Mouse (Mus musculus): Measurements from ENCODE around the gene Krt87. TPM values are rescaled to one million over a fixed set of nuclear protein-coding genes. Genes with fewer than 3 reads are reported as not detected.

Krt87 gene
- polyA plus RNA-seq, 1 experiment = not detected

- Histone ChIP-seq H3K27me3 (ENCODE audit: control insufficient read depth, insufficient read depth, insufficient read length) (no peaks in the 10 kb centered on the region), H3K79me3 (ENCODE audit: low read depth) (peaks cover 3% of the 10 kb centered on the region), H3ac (ENCODE audit: control insufficient read depth, insufficient read length, low read depth) (no peak overlapping the region), H3K36me3 (ENCODE audit: control insufficient read depth, insufficient read depth) (no peaks in the 10 kb centered on the region), H3K4me3 (ENCODE audit: insufficient read depth, poor library complexity, severe bottlenecking) (no peak overlapping the region), H3K79me2 (ENCODE audit: control insufficient read depth, insufficient read depth) (peaks cover 12% of the 10 kb centered on the region)
- TF ChIP-seq MYOG (IDR thresholded peaks at IDR 0.05; ENCODE audit: control insufficient read depth, extremely low read depth, insufficient read length) = no peak
- no peak for TF ChIP-seq CEBPB (IDR thresholded peaks at IDR 0.05; ENCODE audit: low read depth)
- peak; percentile 43 for TF ChIP-seq MYOD1 (IDR thresholded peaks at IDR 0.05; ENCODE audit: control insufficient read depth, insufficient read length, low read depth)
Measured at GRCm38 (mm10) chr15:101382811-101383210, 55.8 kb downstream of the Krt87 start.

- Histone ChIP-seq H3K4me3 (ENCODE audit: insufficient read depth, poor library complexity, severe bottlenecking) (peak overlapping the region; percentile 26), H3K79me2 (ENCODE audit: control insufficient read depth, insufficient read depth) (peaks cover 12% of the 10 kb centered on the region), H3ac (ENCODE audit: control insufficient read depth, insufficient read length, low read depth) (no peak overlapping the region), H3K79me3 (ENCODE audit: low read depth) (peaks cover 3% of the 10 kb centered on the region), H3K36me3 (ENCODE audit: control insufficient read depth, insufficient read depth) (no peaks in the 10 kb centered on the region), H3K27me3 (ENCODE audit: control insufficient read depth, insufficient read depth, insufficient read length) (no peaks in the 10 kb centered on the region)
- TF ChIP-seq CTCF (IDR thresholded peaks at IDR 0.05; ENCODE audit: control insufficient read depth, insufficient read depth, insufficient read length) (no peak), CEBPB (IDR thresholded peaks at IDR 0.05; ENCODE audit: low read depth) (no peak), MAX (IDR thresholded peaks at IDR 0.05) (peak; percentile 92), MYOG (IDR thresholded peaks at IDR 0.05; ENCODE audit: control insufficient read depth, extremely low read depth, insufficient read length) (no peak), FOSL1 (IDR thresholded peaks at IDR 0.05; ENCODE audit: insufficient read depth, low read length, poor library complexity, severe bottlenecking) (no peak), MYOD1 (IDR thresholded peaks at IDR 0.05; ENCODE audit: control insufficient read depth, insufficient read length, low read depth) (peak; percentile 72), USF1 (IDR thresholded peaks at IDR 0.05; ENCODE audit: low read depth) (peak; percentile 68)
Measured at GRCm38 (mm10) chr15:101381758-101382157, 56.8 kb downstream of the Krt87 start.

Other genes with a start within 250 kb of the Krt87 start
- gene Grasp, start 214.6 kb downstream of the Krt87 start, polyA plus RNA-seq (2012; fragmentation: generic; extraction: Trizol) = 7.1 TPM
- gene Nr4a1, start 184.5 kb downstream of the Krt87 start, polyA plus RNA-seq (2012; fragmentation: generic; extraction: Trizol) = 8.1 TPM
- 61.3 TPM for gene Atg101, start 154.5 kb downstream of the Krt87 start, polyA plus RNA-seq (2012; fragmentation: generic; extraction: Trizol)
- 0.06 TPM for gene 6030408B16Rik, start 145.6 kb downstream of the Krt87 start, polyA plus RNA-seq (2012; fragmentation: generic; extraction: Trizol)
- gene Krt80, start 68.6 kb downstream of the Krt87 start, polyA plus RNA-seq (2012; fragmentation: generic; extraction: Trizol) = 10.1 TPM
- 0.04 TPM for gene Krt7, start 27.8 kb downstream of the Krt87 start, polyA plus RNA-seq (2012; fragmentation: generic; extraction: Trizol)
- gene Krt88, start 8.9 kb upstream of the Krt87 start, polyA plus RNA-seq (2012; fragmentation: generic; extraction: Trizol) = not detected
- gene Krt81, start 24.9 kb upstream of the Krt87 start, polyA plus RNA-seq (2012; fragmentation: generic; extraction: Trizol) = not detected
- not detected for gene Krt86, start 34.7 kb upstream of the Krt87 start, polyA plus RNA-seq (2012; fragmentation: generic; extraction: Trizol)
- not detected for gene Krt83, start 52.7 kb upstream of the Krt87 start, polyA plus RNA-seq (2012; fragmentation: generic; extraction: Trizol)
- not detected for gene Gm49425, start 78.5 kb upstream of the Krt87 start, polyA plus RNA-seq (2012; fragmentation: generic; extraction: Trizol)
- gene Krt84, start 94.0 kb upstream of the Krt87 start, polyA plus RNA-seq (2012; fragmentation: generic; extraction: Trizol) = not detected
- gene Krt82, start 111.9 kb upstream of the Krt87 start, polyA plus RNA-seq (2012; fragmentation: generic; extraction: Trizol) = not detected
- gene Krt90, start 124.1 kb upstream of the Krt87 start, polyA plus RNA-seq (2012; fragmentation: generic; extraction: Trizol) = not detected
- gene Krt75, start 135.1 kb upstream of the Krt87 start, polyA plus RNA-seq (2012; fragmentation: generic; extraction: Trizol) = not detected
- gene Gm5414, start 189.4 kb upstream of the Krt87 start, polyA plus RNA-seq (2012; fragmentation: generic; extraction: Trizol) = not detected
- not detected for gene Gm5478, start 208.6 kb upstream of the Krt87 start, polyA plus RNA-seq (2012; fragmentation: generic; extraction: Trizol)
- not detected for gene Krt6b, start 241.5 kb upstream of the Krt87 start, polyA plus RNA-seq (2012; fragmentation: generic; extraction: Trizol)

Data from C2C12 (cell line).